Mouse (Mus musculus) stomach, embryonic 16.5 days (tissue): ENCODE measurements around the gene Ccdc51. TPM values are rescaled to one million over a fixed set of nuclear protein-coding genes. Genes with fewer than 3 reads are reported as not detected.

Source experiments
- ATAC-seq: fragments of 200-750 bp; cut with Nextera tagmentation; 2 replicates; pipeline ENCODE4 v1.8.0; 2017; ENCODE audit warnings: moderate number of reproducible peaks, moderate TSS enrichment; ENCODE audit not compliant: insufficient read depth, low FRiP score
- H3K27ac ChIP-seq: fragments of 300-500 bp; sonication (generic); 2 replicates; pipeline ENCODE4 v1.5.1; 2014; ENCODE audit warnings: low read length
- H3K27me3 ChIP-seq: fragments of 300-500 bp; sonication (generic); 2 replicates; pipeline ENCODE4 v1.6.1; 2014; ENCODE audit warnings: low read length, control low read depth, mixed read lengths; ENCODE audit not compliant: control insufficient read depth, insufficient read depth
- H3K36me3 ChIP-seq: fragments of 300-500 bp; sonication (generic); 2 replicates; pipeline ENCODE4 v1.6.1; 2014; ENCODE audit warnings: low read length; ENCODE audit not compliant: control insufficient read depth, insufficient read depth
- H3K4me1 ChIP-seq: fragments of 300-500 bp; sonication (generic); 2 replicates; pipeline ENCODE4 v1.6.1; 2014; ENCODE audit warnings: low read length, control low read depth, mixed read lengths; ENCODE audit not compliant: control insufficient read depth, insufficient read depth
- H3K4me2 ChIP-seq: fragments of 300-500 bp; sonication (generic); 2 replicates; pipeline ENCODE4 v1.6.1; 2014; ENCODE audit warnings: low read depth, low read length, mixed read lengths
- H3K4me3 ChIP-seq: fragments of 300-500 bp; sonication (generic); replicated peaks from 2 replicates; pipeline ENCODE4 v1.5.1; 2014; ENCODE audit warnings: mild to moderate bottlenecking, low read length
- H3K9ac ChIP-seq: fragments of 300-500 bp; sonication (generic); 2 replicates; pipeline ENCODE4 v1.6.1; 2014; ENCODE audit warnings: low read length
- H3K9me3 ChIP-seq: fragments of 300-500 bp; sonication (generic); replicated peaks from 2 replicates; pipeline ENCODE4 v1.6.1; 2016; ENCODE audit warnings: low read length, control low read depth; ENCODE audit not compliant: control insufficient read depth
- WGBS: fragments of 180-500 bp; shearing (Covaris S2); extraction: QIAGEN DNeasy Blood & Tissue Kit; methylation state at CpG from one replicate; pipeline ENCODE4 v1.1.7; 2014; 5-methylcytosine and 5-hydroxymethylcytosine counted together
- polyA plus RNA-seq: library from polyadenylated mRNA; unstranded; fragments of >200 nt; fragmentation: Nextera tagmentation; extraction: Ambion mirVana; gene quantifications from 2 replicates; pipeline ENCODE4 v1.2.1, GENCODE M21; 2015

Gene Ccdc51
- polyA plus RNA-seq, 1 experiment from 2014 or later = 15.8 TPM

DNA sequence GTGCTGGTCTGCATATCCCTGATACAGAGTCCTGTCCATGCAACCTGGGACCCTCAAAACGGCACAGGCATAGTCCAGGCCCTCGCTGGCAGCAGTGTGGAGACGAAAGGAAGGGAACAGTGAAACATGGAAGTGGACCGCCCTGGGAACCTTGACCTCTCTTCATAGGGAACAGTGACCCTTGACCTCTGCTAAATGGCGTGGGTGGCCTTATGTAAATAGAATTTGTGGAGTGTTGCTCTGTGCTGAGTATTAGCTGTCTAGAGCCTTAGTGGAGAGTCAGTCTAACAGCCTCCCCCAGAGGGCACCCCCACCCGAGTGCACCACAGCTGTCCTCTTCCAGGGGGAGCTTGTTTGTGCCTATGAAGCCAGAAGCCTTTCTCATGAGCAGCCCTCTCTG, 10.5 kb downstream of the Ccdc51 start:
- H3K4me3 ChIP-seq = no peak overlapping the region
- peak overlapping the region; percentile 2; the same call in 1 of the 2 replicates for H3K4me2 ChIP-seq
- no peaks in the 10 kb centered on the region for H3K9me3 ChIP-seq
- ATAC-seq = no peak
- no peaks in the 10 kb centered on the region; the same call in 1 of the 2 replicates for H3K36me3 ChIP-seq
- H3K27ac ChIP-seq = peak overlapping the region; percentile 72; the same call in 1 of the 2 replicates
- H3K27me3 ChIP-seq = no peaks in the 10 kb centered on the region
- H3K4me1 ChIP-seq = peaks cover 41% of the 10 kb centered on the region
- 47% methylated on average over 6 of the region's 6 CpGs for WGBS
- H3K9ac ChIP-seq = no peak overlapping the region

- Histone ChIP-seq H3K36me3 (no peaks in the 10 kb centered on the region; the same call in 1 of the 2 replicates), H3K9ac (peak overlapping the region; percentile 95), H3K4me2 (peak overlapping the region; percentile 79), H3K4me1 (peaks cover 50% of the 10 kb centered on the region), H3K9me3 (no peaks in the 10 kb centered on the region), H3K27me3 (no peaks in the 10 kb centered on the region), H3K27ac (peak overlapping the region; percentile 99), H3K4me3 (peak overlapping the region; percentile 77)
- ATAC-seq = no peak
- WGBS = 23% methylated on average over 11 of the region's 11 CpGs
These were observed 11.7 kb downstream of the Ccdc51 start for GRCm38 (mm10) chr9:109093786-109094552.

- Histone ChIP-seq H3K27me3 (no peaks in the 10 kb centered on the region), H3K4me1 (peaks cover 57% of the 10 kb centered on the region), H3K9ac (peak overlapping the region; percentile 95), H3K4me2 (peak overlapping the region; percentile 79), H3K27ac (peak overlapping the region; percentile 99), H3K9me3 (no peaks in the 10 kb centered on the region), H3K4me3 (peak overlapping the region; percentile 77), H3K36me3 (no peaks in the 10 kb centered on the region)
- WGBS = 2% methylated on average over 21 of the region's 21 CpGs
- ATAC-seq = peak; percentile 51
These were observed 12.4 kb downstream of the Ccdc51 start for GRCm38 (mm10) chr9:109094553-109095136.

- Histone ChIP-seq H3K9me3 (no peaks in the 10 kb centered on the region), H3K4me2 (peak within 1 kb of the TSS; percentile 79), H3K4me3 (peak within 1 kb of the TSS; percentile 77), H3K27ac (peak within 1 kb of the TSS; percentile 99), H3K36me3 (no peaks in the 10 kb centered on the region), H3K9ac (peak within 1 kb of the TSS; percentile 95), H3K4me1 (peaks cover 53% of the 10 kb centered on the region), H3K27me3 (no peaks in the 10 kb centered on the region)
- ATAC-seq = peak; percentile 48
- whole genome bisulfite sequencing = under 1% methylated on average over 91 of the region's 102 CpGs
These were observed 13.1 kb downstream of the Ccdc51 start, which contains the start of gene Plxnb1 for GRCm38 (mm10) chr9:109095137-109095982. Gene Plxnb1 (plus strand): TSS chr9:109095389.

- WGBS = 12% methylated on average over 9 of the region's 9 CpGs
- peak overlapping the region; percentile 79 for H3K4me2 ChIP-seq
- ATAC-seq = no peak
- no peaks in the 10 kb centered on the region for H3K9me3 ChIP-seq
- no peaks in the 10 kb centered on the region for H3K27me3 ChIP-seq
- peak overlapping the region; percentile 95 for H3K9ac ChIP-seq
- H3K4me3 ChIP-seq = peak overlapping the region; percentile 77
- no peaks in the 10 kb centered on the region for H3K36me3 ChIP-seq
- peak overlapping the region; percentile 99 for H3K27ac ChIP-seq
- H3K4me1 ChIP-seq = peaks cover 53% of the 10 kb centered on the region
These were observed 14.0 kb downstream of the Ccdc51 start for GRCm38 (mm10) chr9:109096251-109096661.

- no peak for ATAC-seq
- H3K9me3 ChIP-seq = no peaks in the 10 kb centered on the region
- H3K36me3 ChIP-seq = no peaks in the 10 kb centered on the region
- H3K4me3 ChIP-seq = peak overlapping the region; percentile 77
- peaks cover 53% of the 10 kb centered on the region for H3K4me1 ChIP-seq
- peak overlapping the region; percentile 79 for H3K4me2 ChIP-seq
- WGBS = 22% methylated on average over 6 of the region's 6 CpGs
- H3K9ac ChIP-seq = peak overlapping the region; percentile 95
- no peaks in the 10 kb centered on the region for H3K27me3 ChIP-seq
- peak overlapping the region; percentile 99 for H3K27ac ChIP-seq
These were observed 14.6 kb downstream of the Ccdc51 start for GRCm38 (mm10) chr9:109096856-109097255.

DNA sequence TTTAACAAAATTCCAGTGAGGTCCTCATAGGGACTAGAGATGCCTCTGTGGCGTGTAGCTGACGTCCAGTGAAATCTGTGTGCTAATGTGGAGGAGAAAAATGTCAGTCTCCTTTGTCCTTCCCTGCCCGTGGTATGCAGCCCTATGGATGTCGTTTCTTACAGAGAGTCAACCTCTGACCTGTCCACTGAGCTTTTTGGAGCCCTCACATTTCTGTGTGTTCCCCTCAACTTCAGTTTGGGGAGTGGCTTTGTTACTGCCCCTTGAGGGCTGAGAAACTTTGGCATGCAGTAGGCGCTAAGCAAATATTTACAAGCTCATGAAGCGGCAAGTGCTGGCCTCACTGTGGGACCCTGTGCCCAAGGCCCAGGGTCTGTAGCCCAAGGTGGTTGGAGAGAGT, 15.0 kb downstream of the Ccdc51 start:
- no peaks in the 10 kb centered on the region for H3K36me3 ChIP-seq
- H3K27ac ChIP-seq = peak overlapping the region; percentile 99
- peak overlapping the region; percentile 77 for H3K4me3 ChIP-seq
- ATAC-seq = no peak
- H3K9me3 ChIP-seq = no peaks in the 10 kb centered on the region
- H3K9ac ChIP-seq = peak overlapping the region; percentile 95
- H3K27me3 ChIP-seq = no peaks in the 10 kb centered on the region
- whole genome bisulfite sequencing = 28% methylated on average over 6 of the region's 6 CpGs
- H3K4me1 ChIP-seq = peaks cover 53% of the 10 kb centered on the region
- peak overlapping the region; percentile 79 for H3K4me2 ChIP-seq

GRCm38 (mm10) chr9:109097831-109098230, 15.5 kb downstream of the Ccdc51 start:
- no peaks in the 10 kb centered on the region for H3K9me3 ChIP-seq
- WGBS = 54% methylated on average over 5 of the region's 5 CpGs
- H3K4me1 ChIP-seq = peaks cover 51% of the 10 kb centered on the region
- ATAC-seq = no peak
- H3K9ac ChIP-seq = peak overlapping the region; percentile 95
- no peaks in the 10 kb centered on the region for H3K36me3 ChIP-seq
- H3K4me3 ChIP-seq = peak overlapping the region; percentile 77; the same call in 1 of the 2 replicates
- H3K27ac ChIP-seq = peak overlapping the region; percentile 99
- H3K27me3 ChIP-seq = no peaks in the 10 kb centered on the region
- peak overlapping the region; percentile 79 for H3K4me2 ChIP-seq
